Mouse (Mus musculus) stomach, postnatal 0 days (tissue): ENCODE data around the gene Epor.

Experiments used
- CTCF ChIP-seq: IDR thresholded peaks from 2 replicates; pipeline ENCODE4 v1.5.1; 2016; ENCODE audit warnings: antibody characterized with exemption, low read depth, mild to moderate bottlenecking, moderate library complexity
- EP300 ChIP-seq: optimal IDR thresholded peaks from 2 replicates; pipeline ENCODE3; 2016; ENCODE audit warnings: antibody characterized with exemption

GRCm38 (mm10) chr9:21963417-21963816 is at the start of gene Epor:
- TF ChIP-seq CTCF, result no peak
- TF ChIP-seq EP300, result no peak
